Mouse (Mus musculus): ENCODE measurements at regions not wholly inside any gene's neighbourhood (a gene's known extent, or its start where the extent isn't known, plus 50 kb on each side); places are given as distances from the start of the nearest gene placed in this dataset.

- no peak for DNase-seq (ENCODE audit: low spot score in 2 of 2)
Measured at GRCm38 (mm10) chr9:101670111-101670510, 191.5 kb upstream of the 9630041A04Rik start.

DNA sequence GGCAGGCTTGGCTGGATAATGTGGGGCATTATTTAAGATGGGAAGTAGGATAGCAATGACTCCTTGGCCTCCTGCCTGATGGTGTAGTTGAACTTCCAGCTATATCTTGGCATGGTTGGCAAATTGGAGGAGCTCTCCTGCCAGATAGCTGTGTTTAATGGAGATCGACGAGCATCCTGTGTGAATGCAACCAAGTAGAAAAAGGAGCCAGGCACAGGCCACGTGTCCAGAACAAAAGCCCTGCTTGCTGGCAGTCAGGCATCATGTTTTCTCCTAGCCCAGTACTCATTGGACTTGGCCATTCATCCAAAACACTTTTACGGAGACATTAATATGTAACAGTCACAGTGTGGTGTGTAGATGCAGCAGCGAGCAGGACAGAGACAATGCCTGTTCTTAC is 211.8 kb upstream of the 9630041A04Rik start:
- DNase-seq (ENCODE audit: low spot score in 2 of 2): no peak

DNA sequence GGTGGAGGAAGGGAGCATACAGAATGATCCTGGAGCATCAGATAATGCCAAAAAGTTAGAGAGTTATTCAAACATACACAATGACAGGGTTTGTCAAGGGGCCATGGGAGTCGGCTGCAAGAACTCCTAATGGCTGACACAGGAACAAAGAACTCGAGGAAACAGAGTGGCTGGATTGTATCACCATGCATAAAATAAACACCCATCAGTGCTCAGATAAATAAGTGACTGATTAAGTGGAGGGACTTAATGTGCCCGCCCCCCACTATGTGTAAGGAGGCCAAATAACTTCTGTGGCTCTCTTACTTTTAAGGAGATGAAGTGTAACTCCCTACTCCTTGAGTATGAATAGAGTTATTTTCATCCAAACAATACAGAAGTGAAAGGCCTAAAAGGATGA is 220.1 kb upstream of the 9630041A04Rik start:
- DNase-seq (ENCODE audit: low spot score in 2 of 2): no peak

DNA sequence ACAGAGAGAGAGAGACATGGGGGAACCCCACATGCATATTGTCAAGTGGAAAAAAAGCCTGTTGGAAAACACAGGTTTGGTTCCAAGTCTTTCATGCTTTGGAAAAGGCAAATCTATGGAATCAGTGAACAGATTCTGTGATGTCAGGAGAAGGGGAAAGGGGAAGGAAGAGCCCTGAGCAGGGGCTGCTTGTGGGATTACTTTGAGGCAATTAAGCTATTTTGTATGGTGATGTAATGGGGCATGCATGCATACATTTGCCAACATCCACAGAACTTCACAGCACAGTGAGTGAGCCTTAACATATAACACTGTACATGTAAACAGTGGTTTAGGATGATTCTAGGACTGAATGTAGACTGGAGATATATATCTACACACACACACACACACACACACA is 221.0 kb upstream of the 9630041A04Rik start:
- no peak for DNase-seq (ENCODE audit: low spot score in 2 of 2)

- no peak for DNase-seq (ENCODE audit: low spot score in 2 of 2)
Measured at GRCm38 (mm10) chr9:101616261-101616660, 245.4 kb upstream of the 9630041A04Rik start.

DNA sequence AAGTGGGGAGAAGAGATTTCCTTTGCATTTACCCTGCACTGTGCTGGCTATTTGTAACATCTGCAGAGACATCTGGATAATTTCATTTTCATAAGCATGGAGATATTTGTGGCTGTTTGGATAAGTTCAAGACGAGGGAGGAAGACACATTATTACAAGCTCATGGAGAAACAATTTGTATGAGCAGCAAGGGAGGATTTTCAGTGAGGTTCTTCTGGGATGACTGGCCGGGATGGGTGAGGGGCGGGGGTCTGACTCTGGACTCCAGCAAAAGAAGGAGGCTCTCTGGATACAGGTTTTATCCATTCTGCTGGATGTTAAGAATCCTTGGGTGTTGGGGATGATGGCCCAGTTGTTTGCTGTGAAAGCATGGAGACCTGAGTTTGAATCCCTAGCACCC is 246.5 kb upstream of the 9630041A04Rik start:
- no peak for DNase-seq (ENCODE audit: low spot score in 2 of 2)

GRCm38 (mm10) chr9:101613933-101614332 is 247.7 kb upstream of the 9630041A04Rik start:
- no peak for DNase-seq (ENCODE audit: low spot score in 2 of 2)

DNA sequence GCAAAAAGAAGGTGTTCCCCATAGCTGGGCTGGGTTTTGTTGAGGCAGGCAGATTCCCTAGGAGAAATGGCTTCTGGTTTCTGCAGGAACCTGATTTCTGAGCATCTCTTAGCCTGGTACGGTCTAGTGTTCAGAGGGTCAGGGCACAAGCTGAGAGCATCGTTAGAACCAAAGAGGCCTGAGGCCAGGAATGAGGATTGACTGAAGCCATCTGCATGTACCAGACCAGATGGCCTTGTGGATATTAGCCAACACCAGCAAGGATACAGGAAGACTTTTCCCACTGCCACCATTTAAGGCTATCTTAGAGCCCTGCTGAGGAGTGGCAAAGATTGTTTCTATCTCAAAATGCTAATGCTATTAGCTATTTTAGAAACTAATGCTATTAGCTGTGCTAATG is 248.2 kb upstream of the 9630041A04Rik start:
- no peak for DNase-seq (ENCODE audit: low spot score in 2 of 2)

DNA sequence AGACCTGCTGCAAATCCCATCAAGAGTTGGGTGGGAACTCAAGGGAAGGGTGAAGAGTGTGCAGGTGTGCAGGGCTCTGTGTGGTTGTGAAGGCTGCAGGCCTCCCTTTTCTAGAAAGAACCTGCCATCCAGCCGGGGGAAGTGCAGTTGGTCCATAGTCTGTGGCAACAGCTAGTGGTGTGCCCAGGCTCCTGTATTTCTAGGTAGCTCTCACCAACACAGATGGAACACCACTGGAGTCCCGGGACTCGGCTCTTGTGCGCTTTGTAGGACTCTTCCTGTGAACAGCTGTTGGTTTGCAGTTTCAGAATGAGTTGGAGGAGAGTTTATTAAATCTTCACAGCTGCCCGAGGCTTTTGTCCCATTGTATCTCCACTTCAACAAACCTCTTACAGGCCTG is 248.7 kb upstream of the 9630041A04Rik start:
- DNase-seq (ENCODE audit: low spot score in 2 of 2): no peak

DNA sequence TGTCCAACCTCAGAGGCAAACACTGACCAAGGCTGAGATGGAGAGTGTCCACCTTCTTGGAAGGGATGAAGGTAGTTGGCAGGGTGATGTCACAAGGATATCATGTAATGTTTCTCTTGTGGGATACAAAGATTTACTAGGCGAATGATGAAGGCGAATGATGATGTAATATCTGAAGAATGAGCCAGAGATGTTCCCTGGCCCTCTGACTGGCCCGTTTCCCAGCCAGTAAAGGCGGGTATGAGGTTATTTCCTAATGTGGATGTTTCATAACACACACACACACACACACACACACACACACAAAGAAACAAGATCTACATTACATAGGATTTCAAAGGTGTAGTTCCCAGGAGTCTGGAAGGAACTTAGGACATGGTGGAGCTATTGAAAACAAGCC is 249.1 kb upstream of the 9630041A04Rik start:
- DNase-seq (ENCODE audit: low spot score in 2 of 2): peak in 1 of 2 experiments; percentile 7

DNA sequence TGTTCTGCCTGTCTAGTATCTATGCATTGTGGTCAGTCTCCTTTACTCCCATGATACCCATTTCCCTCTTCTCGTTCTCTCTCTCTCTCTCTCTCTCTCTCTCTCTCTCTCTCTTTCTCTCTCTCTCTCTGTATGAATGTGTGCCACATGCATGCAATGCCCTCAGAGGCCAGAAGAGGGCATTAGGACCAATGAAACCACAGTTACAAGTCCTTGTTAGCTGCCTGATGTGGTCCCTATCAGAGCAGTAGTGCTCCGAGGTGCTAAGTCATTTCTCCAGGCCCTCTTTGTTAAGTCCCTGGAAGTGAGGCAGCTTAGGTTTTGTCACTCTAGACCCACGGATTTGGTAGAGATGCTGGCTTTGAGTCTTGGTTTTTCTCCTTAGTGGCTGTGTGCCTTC is 250.2 kb upstream of the 9630041A04Rik start:
- no peak for DNase-seq (ENCODE audit: low spot score in 2 of 2)

GRCm38 (mm10) chr9:101610806-101611443 is 250.7 kb upstream of the 9630041A04Rik start:
- DNase-seq (ENCODE audit: low spot score in 2 of 2): no peak

DNA sequence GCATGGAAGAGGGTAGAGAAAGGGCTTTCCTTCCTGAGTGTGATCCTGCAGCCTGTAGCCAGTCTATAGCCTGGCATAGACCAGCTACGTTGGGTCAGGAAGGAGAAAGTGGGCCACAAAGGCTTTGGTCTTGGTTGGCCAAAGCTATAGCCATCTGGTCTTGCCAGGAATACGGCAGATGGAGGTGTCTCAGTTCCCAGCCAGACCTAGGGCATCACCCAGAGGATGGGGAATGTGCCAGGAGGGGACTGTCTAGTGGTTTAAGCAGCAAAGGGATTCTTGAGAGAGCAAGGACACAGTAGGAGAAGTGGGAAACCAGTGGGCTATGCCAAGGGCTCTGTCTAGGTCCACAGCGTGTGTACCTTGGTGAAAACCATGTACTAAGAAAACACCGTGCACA is 251.3 kb upstream of the 9630041A04Rik start:
- no peak for DNase-seq (ENCODE audit: low spot score in 2 of 2)

DNA sequence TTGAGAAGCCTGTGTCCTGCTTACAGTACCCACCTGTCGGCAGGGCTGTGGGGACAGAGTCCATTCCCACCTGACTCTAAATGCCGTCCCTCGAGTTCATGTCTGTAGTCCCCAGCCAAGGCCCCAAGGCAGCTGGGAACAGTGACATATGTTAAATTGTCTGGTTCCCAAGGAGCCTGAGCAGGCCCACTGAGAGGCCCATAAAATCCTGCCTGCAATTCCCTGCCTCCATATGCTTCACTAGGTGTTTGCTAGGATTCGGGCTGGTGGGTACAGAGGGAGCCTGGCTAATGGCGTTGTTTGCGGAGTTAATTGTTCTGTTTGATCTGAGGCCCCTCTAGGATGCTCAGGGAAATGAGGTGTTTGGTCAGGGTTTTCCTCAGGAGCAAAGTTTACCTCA is 258.8 kb upstream of the 9630041A04Rik start:
- DNase-seq (ENCODE audit: low spot score in 2 of 2): no peak

GRCm38 (mm10) chr9:101596898-101597297 is 264.7 kb upstream of the 9630041A04Rik start:
- DNase-seq (ENCODE audit: low spot score in 2 of 2): no peak

- no peak for DNase-seq (ENCODE audit: low spot score in 2 of 2)
Measured at GRCm38 (mm10) chr9:101595101-101595650, 266.5 kb upstream of the 9630041A04Rik start.

- DNase-seq (ENCODE audit: low spot score in 2 of 2): no peak
Measured at GRCm38 (mm10) chr9:101592621-101593020, 269.0 kb upstream of the 9630041A04Rik start.

DNA sequence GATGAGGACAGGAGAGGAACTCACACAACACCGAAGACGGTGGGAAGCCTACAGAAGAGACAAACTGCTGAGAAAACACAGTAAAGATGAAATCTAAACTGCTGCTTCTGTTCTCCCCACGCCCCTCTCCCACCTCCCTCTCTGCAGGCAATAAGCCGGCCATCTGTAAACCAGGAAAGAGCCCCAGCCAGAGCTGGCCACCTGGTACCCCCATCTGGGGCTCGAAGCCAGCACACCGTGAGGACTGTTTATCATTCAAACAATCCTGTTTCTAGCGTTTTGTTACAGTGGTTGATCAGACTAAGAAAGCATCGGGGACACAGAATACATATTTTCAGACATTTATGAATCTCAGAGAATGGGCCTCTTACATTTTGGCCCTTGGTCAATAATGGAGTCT is 270.0 kb upstream of the 9630041A04Rik start:
- DNase-seq (ENCODE audit: low spot score in 2 of 2): no peak

DNA sequence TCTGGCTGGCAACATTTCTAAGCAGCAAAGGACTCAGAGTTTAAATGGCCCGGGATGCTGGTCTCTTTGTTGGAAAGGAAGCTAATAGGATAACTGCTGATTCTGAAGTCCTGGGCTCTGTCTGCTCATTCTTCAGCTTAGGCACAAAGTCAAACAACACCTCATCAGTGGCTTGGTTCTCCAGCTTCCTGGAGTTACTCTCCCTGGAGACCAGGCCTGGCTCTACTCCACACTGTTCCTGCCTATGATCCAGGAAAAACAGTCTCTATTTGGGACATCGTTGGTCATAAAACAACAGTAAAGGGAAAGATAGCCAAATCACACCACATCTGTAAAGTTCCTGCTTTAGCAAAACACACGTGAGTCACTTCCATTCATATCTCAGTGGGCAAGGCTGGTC is 271.3 kb upstream of the 9630041A04Rik start:
- DNase-seq (ENCODE audit: low spot score in 2 of 2): peak; percentile 54 to 61

- DNase-seq (ENCODE audit: low spot score in 2 of 2): no peak
Measured at GRCm38 (mm10) chr9:101581064-101581463, 280.6 kb upstream of the 9630041A04Rik start.

DNA sequence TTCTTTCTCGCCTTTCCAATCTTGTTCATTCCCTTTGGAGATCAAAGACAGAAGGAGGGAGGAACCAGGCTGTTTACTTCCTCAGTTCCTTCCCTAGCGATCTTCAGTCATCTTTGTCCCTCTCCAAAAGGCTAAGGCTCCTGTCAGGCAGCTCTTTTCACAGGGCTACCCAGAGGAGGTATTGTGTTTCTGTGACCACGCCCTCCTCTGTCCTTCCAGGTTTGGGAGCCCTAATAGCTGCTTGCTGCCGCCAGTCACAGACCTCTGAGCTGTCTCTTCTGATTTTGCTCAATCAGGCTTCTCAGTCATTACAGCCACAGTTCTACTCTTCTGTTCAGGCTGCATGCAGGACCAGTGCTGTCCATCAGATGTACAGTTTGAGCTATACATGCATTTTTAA is 290.9 kb upstream of the 9630041A04Rik start:
- DNase-seq (ENCODE audit: low spot score in 2 of 2): no peak

DNA sequence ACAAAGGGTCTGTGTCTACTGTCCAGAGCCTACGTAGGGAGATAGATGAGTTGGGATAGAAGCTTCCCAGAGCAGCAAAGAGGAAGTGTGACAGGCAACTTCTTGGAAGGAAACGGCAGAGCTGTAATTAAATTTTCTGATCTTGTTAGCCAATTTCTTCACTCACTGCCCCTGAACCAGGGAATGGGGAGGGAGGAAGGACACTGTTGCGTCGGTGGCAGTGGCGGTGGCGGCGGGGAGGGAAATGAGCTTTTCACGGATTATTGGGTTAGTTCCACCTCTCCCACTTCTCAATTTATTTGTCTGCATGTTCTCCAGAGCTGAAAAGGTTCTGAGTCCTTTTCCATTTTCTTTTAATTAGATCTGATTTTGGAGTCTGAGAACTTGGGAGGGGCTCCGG is 298.4 kb upstream of the 9630041A04Rik start:
- no peak for DNase-seq (ENCODE audit: low spot score in 2 of 2)

DNA sequence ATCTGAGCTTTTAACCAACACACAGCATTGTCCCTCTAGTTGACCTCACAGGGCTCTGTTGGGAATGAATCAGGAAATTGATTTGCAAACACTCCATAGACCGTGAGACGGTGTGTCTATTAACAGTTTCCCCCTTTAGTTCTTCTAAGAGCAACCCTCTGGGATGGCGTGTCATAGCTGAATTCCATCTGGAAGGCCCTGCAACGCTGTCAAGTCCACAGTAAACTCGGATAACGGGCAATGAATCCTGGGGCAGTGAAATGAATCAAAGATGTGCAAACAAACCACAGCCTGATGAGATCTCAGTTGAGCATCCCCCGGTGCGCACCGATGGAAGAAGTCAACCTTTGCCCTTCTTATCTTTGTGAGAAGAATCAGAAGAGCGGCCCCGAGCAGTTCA is 302.3 kb upstream of the 9630041A04Rik start:
- no peak for DNase-seq (ENCODE audit: low spot score in 2 of 2)
